Mouse (Mus musculus) intestine, embryonic 15.5 days (tissue): ENCODE results near the gene Th. TPM values are rescaled to one million over a fixed set of nuclear protein-coding genes. Genes with fewer than 3 reads are reported as not detected.

Source experiments
- ATAC-seq: fragments of 200-750 bp; cut with Nextera tagmentation; 2 replicates; pipeline ENCODE4 v1.8.0; 2017; ENCODE audit warnings: moderate TSS enrichment, moderate library complexity
- H3K27ac ChIP-seq: fragments of 300-500 bp; sonication (generic); 2 replicates; pipeline ENCODE4 v1.5.1; 2015; ENCODE audit warnings: mild to moderate bottlenecking, inconsistent platforms
- H3K27me3 ChIP-seq: fragments of 300-500 bp; sonication (generic); replicated peaks from 2 replicates; pipeline ENCODE4 v1.6.1; 2015; ENCODE audit warnings: inconsistent platforms
- H3K36me3 ChIP-seq: fragments of 300-500 bp; sonication (generic); 2 replicates; pipeline ENCODE4 v1.6.1; 2015; ENCODE audit warnings: inconsistent platforms
- H3K4me1 ChIP-seq: fragments of 300-500 bp; sonication (generic); replicated peaks from 2 replicates; pipeline ENCODE4 v1.6.1; 2015; ENCODE audit warnings: inconsistent platforms
- H3K4me2 ChIP-seq: fragments of 300-500 bp; sonication (generic); replicated peaks from 2 replicates; pipeline ENCODE4 v1.6.1; 2015; ENCODE audit warnings: mild to moderate bottlenecking, inconsistent platforms
- H3K4me3 ChIP-seq: fragments of 300-500 bp; sonication (generic); replicated peaks from 2 replicates; pipeline ENCODE4 v1.5.1; 2015; ENCODE audit warnings: inconsistent platforms
- H3K9ac ChIP-seq: fragments of 300-500 bp; sonication (generic); 2 replicates; pipeline ENCODE4 v1.6.1; 2015; ENCODE audit warnings: inconsistent platforms
- H3K9me3 ChIP-seq: fragments of 300-500 bp; sonication (generic); 2 replicates; pipeline ENCODE4 v1.6.1; 2016; ENCODE audit warnings: inconsistent platforms
- WGBS: fragments of 180-500 bp; shearing (Covaris S2); methylation state at CpG from one replicate; pipeline ENCODE4 v1.1.7; 2015; 5-methylcytosine and 5-hydroxymethylcytosine counted together
- polyA plus RNA-seq: library from polyadenylated mRNA; unstranded; fragments of >200 nt; fragmentation: Nextera tagmentation; extraction: Ambion mirVana; gene quantifications from 2 replicates; pipeline ENCODE4 v1.2.1, GENCODE M21; 2015

Th gene
- polyA plus RNA-seq, 1 experiment from 2014 or later: 11.3 TPM

- no peaks in the 10 kb centered on the region for H3K36me3 ChIP-seq
- no peak overlapping the region for H3K9ac ChIP-seq
- 39% methylated on average over 1 of the region's 1 CpGs for WGBS
- ATAC-seq: no peak
- peaks cover 3% of the 10 kb centered on the region; the same call in 1 of the 2 replicates for H3K27me3 ChIP-seq
- no peak overlapping the region for H3K4me2 ChIP-seq
- H3K9me3 ChIP-seq: no peaks in the 10 kb centered on the region
- no peak overlapping the region for H3K4me3 ChIP-seq
- no peak overlapping the region for H3K27ac ChIP-seq
- H3K4me1 ChIP-seq: peaks cover 4% of the 10 kb centered on the region; the same call in 1 of the 2 replicates
Measured at GRCm38 (mm10) chr7:142897471-142897870, 33.5 kb downstream of the Th start.

GRCm38 (mm10) chr7:142895901-142896665 is 34.8 kb downstream of the Th start:
- Histone ChIP-seq H3K4me1 (peaks cover 4% of the 10 kb centered on the region; the same call in 1 of the 2 replicates), H3K27me3 (peaks cover 3% of the 10 kb centered on the region; the same call in 1 of the 2 replicates), H3K9me3 (no peaks in the 10 kb centered on the region), H3K9ac (no peak overlapping the region), H3K4me2 (no peak overlapping the region), H3K36me3 (no peaks in the 10 kb centered on the region), H3K27ac (no peak overlapping the region), H3K4me3 (no peak overlapping the region)
- 72% methylated on average over 10 of the region's 10 CpGs for WGBS
- no peak for ATAC-seq

GRCm38 (mm10) chr7:142895223-142895840 is 35.6 kb downstream of the Th start:
- Histone ChIP-seq H3K4me3 (no peak overlapping the region), H3K36me3 (no peaks in the 10 kb centered on the region), H3K27ac (no peak overlapping the region), H3K9ac (no peak overlapping the region), H3K4me2 (no peak overlapping the region), H3K9me3 (no peaks in the 10 kb centered on the region), H3K4me1 (peaks cover 4% of the 10 kb centered on the region; the same call in 1 of the 2 replicates), H3K27me3 (peaks cover 3% of the 10 kb centered on the region; the same call in 1 of the 2 replicates)
- WGBS: 76% methylated on average over 18 of the region's 18 CpGs
- no peak for ATAC-seq

- H3K27me3 ChIP-seq: peaks cover 3% of the 10 kb centered on the region; the same call in 1 of the 2 replicates
- H3K4me2 ChIP-seq: no peak overlapping the region
- 0 out of 2 replicates have a peak, but pooled peaks have one; percentile 60 for ATAC-seq
- WGBS: 9% methylated on average over 3 of the region's 3 CpGs
- H3K4me3 ChIP-seq: no peak overlapping the region
- peaks cover 4% of the 10 kb centered on the region; the same call in 1 of the 2 replicates for H3K4me1 ChIP-seq
- H3K9ac ChIP-seq: no peak overlapping the region
- H3K36me3 ChIP-seq: no peaks in the 10 kb centered on the region
- H3K27ac ChIP-seq: no peak overlapping the region
- no peaks in the 10 kb centered on the region for H3K9me3 ChIP-seq
Measured at GRCm38 (mm10) chr7:142894669-142895068, 36.3 kb downstream of the Th start.

- Histone ChIP-seq H3K9ac (no peak overlapping the region), H3K4me2 (no peak overlapping the region), H3K27ac (no peak overlapping the region), H3K9me3 (no peaks in the 10 kb centered on the region), H3K4me1 (peaks cover 4% of the 10 kb centered on the region; the same call in 1 of the 2 replicates), H3K4me3 (no peak overlapping the region), H3K36me3 (no peaks in the 10 kb centered on the region), H3K27me3 (no peaks in the 10 kb centered on the region; the same call in 1 of the 2 replicates)
- 57% methylated on average over 12 of the region's 12 CpGs for WGBS
- ATAC-seq: peak; percentile 60
Measured at GRCm38 (mm10) chr7:142893721-142894639, 36.9 kb downstream of the Th start.

GRCm38 (mm10) chr7:142893296-142893695 is 37.6 kb downstream of the Th start:
- ATAC-seq: peak; percentile 27; the same call in 1 of the 2 replicates
- H3K4me2 ChIP-seq: no peak overlapping the region

GRCm38 (mm10) chr7:142869419-142870163 is 61.3 kb downstream of the Th start:
- WGBS: 1% methylated on average over 4 of the region's 4 CpGs
- no peak overlapping the region for H3K27ac ChIP-seq
- H3K9me3 ChIP-seq: no peaks in the 10 kb centered on the region
- no peak overlapping the region for H3K4me2 ChIP-seq
- peaks cover 3% of the 10 kb centered on the region for H3K4me1 ChIP-seq
- no peaks in the 10 kb centered on the region for H3K27me3 ChIP-seq
- no peak for ATAC-seq
- no peaks in the 10 kb centered on the region for H3K36me3 ChIP-seq
- H3K4me3 ChIP-seq: no peak overlapping the region
- no peak overlapping the region for H3K9ac ChIP-seq

More at GRCm38 (mm10) chr7:142893296-142893695, 37.6 kb downstream of the Th start:
- H3K27me3 ChIP-seq: no peaks in the 10 kb centered on the region; the same call in 1 of the 2 replicates
- H3K9me3 ChIP-seq: no peaks in the 10 kb centered on the region
- no peak overlapping the region for H3K27ac ChIP-seq
- no peak overlapping the region for H3K9ac ChIP-seq
- peaks cover 4% of the 10 kb centered on the region; the same call in 1 of the 2 replicates for H3K4me1 ChIP-seq
- no peak overlapping the region for H3K4me3 ChIP-seq
- no peaks in the 10 kb centered on the region for H3K36me3 ChIP-seq
- WGBS: 70% methylated on average over 6 of the region's 6 CpGs

GRCm38 (mm10) chr7:142850681-142851080 is 80.2 kb downstream of the Th start:
- Histone ChIP-seq H3K4me2 (no peak overlapping the region), H3K27me3 (no peaks in the 10 kb centered on the region), H3K27ac (no peak overlapping the region), H3K4me1 (no peaks in the 10 kb centered on the region), H3K4me3 (no peak overlapping the region), H3K9me3 (no peaks in the 10 kb centered on the region), H3K36me3 (no peaks in the 10 kb centered on the region), H3K9ac (no peak overlapping the region)
- 12% methylated on average over 6 of the region's 6 CpGs for WGBS
- ATAC-seq: no peak

Other genes starting within 250 kb of the Th start
- 272 and 461 TPM in 2 replicates for gene Ins2, start 187.7 kb downstream of the Th start, polyA plus RNA-seq
- gene Ascl2, start 38.1 kb upstream of the Th start, polyA plus RNA-seq: 12.2 and 12.6 TPM in 2 replicates
- 2.2 and 2.8 TPM in 2 replicates for gene Tspan32, start 73.9 kb upstream of the Th start, polyA plus RNA-seq
- gene Cd81, start 121.6 kb upstream of the Th start, polyA plus RNA-seq: 411 and 413 TPM in 2 replicates
- 76.0 and 76.2 TPM in 2 replicates for gene Tssc4, start 138.1 kb upstream of the Th start, polyA plus RNA-seq
- gene Trpm5, start 163.5 kb upstream of the Th start, polyA plus RNA-seq: 8.2 and 9.8 TPM in 2 replicates
- gene Kcnq1, start 175.2 kb upstream of the Th start, polyA plus RNA-seq: 7.9 and 9.9 TPM in 2 replicates